Mouse (Mus musculus) liver, embryonic 15.5 days (tissue): ENCODE data around the gene Cd3d. TPM values are rescaled to one million over a fixed set of nuclear protein-coding genes. Genes with fewer than 3 reads are reported as not detected.

Experiments
- ATAC-seq: fragments of 200-750 bp; cut with Nextera tagmentation; 2 replicates; pipeline ENCODE4 v1.8.0; 2017; ENCODE audit warnings: moderate number of reproducible peaks, mild to moderate bottlenecking, moderate library complexity; ENCODE audit not compliant: insufficient read depth
- H3K27ac ChIP-seq: fragments of 300-500 bp; sonication (generic); replicated peaks from 2 replicates; pipeline ENCODE4 v1.5.1; 2015; ENCODE audit warnings: mild to moderate bottlenecking, inconsistent platforms
- H3K27me3 ChIP-seq: fragments of 300-500 bp; sonication (generic); 2 replicates; pipeline ENCODE4 v1.6.1; 2015; ENCODE audit warnings: mild to moderate bottlenecking, inconsistent platforms
- H3K36me3 ChIP-seq: fragments of 300-500 bp; sonication (generic); replicated peaks from 2 replicates; pipeline ENCODE4 v1.6.1; 2015; ENCODE audit warnings: moderate library complexity, mild to moderate bottlenecking, inconsistent platforms
- H3K4me1 ChIP-seq: fragments of 300-500 bp; sonication (generic); replicated peaks from 2 replicates; pipeline ENCODE4 v1.6.1; 2015; ENCODE audit warnings: inconsistent platforms
- H3K4me2 ChIP-seq: fragments of 300-500 bp; sonication (generic); 2 replicates; pipeline ENCODE4 v1.6.1; 2015; ENCODE audit warnings: moderate library complexity, mild to moderate bottlenecking, inconsistent platforms
- H3K4me3 ChIP-seq: fragments of 300-500 bp; sonication (generic); replicated peaks from 2 replicates; pipeline ENCODE4 v1.5.1; 2015; ENCODE audit warnings: mild to moderate bottlenecking, inconsistent platforms
- H3K9ac ChIP-seq: fragments of 300-500 bp; sonication (generic); 2 replicates; pipeline ENCODE4 v1.6.1; 2015; ENCODE audit warnings: moderate library complexity, mild to moderate bottlenecking, inconsistent platforms
- H3K9me3 ChIP-seq: fragments of 300-500 bp; sonication (generic); replicated peaks from 2 replicates; pipeline ENCODE4 v1.6.1; 2016; ENCODE audit warnings: inconsistent platforms
- WGBS: fragments of 180-500 bp; shearing (Covaris S2); methylation state at CpG from one replicate; pipeline ENCODE4 v1.1.7; 2015; ENCODE audit warnings: mixed read lengths; ENCODE audit not compliant: insufficient replicate concordance; 5-methylcytosine and 5-hydroxymethylcytosine counted together
- polyA plus RNA-seq: library from polyadenylated mRNA; unstranded; fragments of >200 nt; fragmentation: Nextera tagmentation; extraction: Ambion mirVana; gene quantifications from 2 replicates; pipeline ENCODE4 v1.2.1, GENCODE M21; 2015

Cd3d gene
- polyA plus RNA-seq, 1 experiment from 2014 or later = 0.10 TPM

GRCm38 (mm10) chr9:44977813-44978212 is 3.8 kb upstream of the Cd3d start:
- WGBS = 45% methylated on average over 6 of the region's 6 CpGs
- H3K9ac ChIP-seq = no peak overlapping the region
- peaks cover 47% of the 10 kb centered on the region for H3K27me3 ChIP-seq
- H3K4me2 ChIP-seq = no peak overlapping the region
- no peak overlapping the region for H3K27ac ChIP-seq
- H3K9me3 ChIP-seq = no peaks in the 10 kb centered on the region
- no peak for ATAC-seq
- H3K4me3 ChIP-seq = no peak overlapping the region
- peaks cover 8% of the 10 kb centered on the region for H3K4me1 ChIP-seq
- no peaks in the 10 kb centered on the region for H3K36me3 ChIP-seq

GRCm38 (mm10) chr9:44979806-44980205 is 1.8 kb upstream of the Cd3d start:
- no peak for ATAC-seq

GRCm38 (mm10) chr9:44980242-44980641 is 1.3 kb upstream of the Cd3d start, which contains the start of gene Cd3g:
Gene Cd3g (minus strand): TSS chr9:44980431.
- no peak; the same call in 1 of the 2 replicates for ATAC-seq

More at GRCm38 (mm10) chr9:44979806-44980205, 1.8 kb upstream of the Cd3d start:
- H3K4me2 ChIP-seq = no peak overlapping the region
- H3K27ac ChIP-seq = no peak overlapping the region
- H3K9ac ChIP-seq = no peak overlapping the region
- no peaks in the 10 kb centered on the region for H3K9me3 ChIP-seq
- peaks cover 28% of the 10 kb centered on the region for H3K27me3 ChIP-seq
- peaks cover 8% of the 10 kb centered on the region for H3K4me1 ChIP-seq
- no peak overlapping the region for H3K4me3 ChIP-seq
- H3K36me3 ChIP-seq = no peaks in the 10 kb centered on the region
- WGBS = 56% methylated on average over 7 of the region's 7 CpGs

GRCm38 (mm10) chr9:44981104-44981503 is 482 bp upstream of the Cd3d start:
- no peak overlapping the region for H3K4me2 ChIP-seq
- peaks cover 8% of the 10 kb centered on the region for H3K4me1 ChIP-seq
- H3K9ac ChIP-seq = no peak overlapping the region
- 66% methylated on average over 2 of the region's 2 CpGs for WGBS
- H3K27ac ChIP-seq = no peak overlapping the region
- ATAC-seq = no peak
- no peaks in the 10 kb centered on the region for H3K36me3 ChIP-seq
- H3K9me3 ChIP-seq = no peaks in the 10 kb centered on the region
- H3K4me3 ChIP-seq = no peak overlapping the region
- peaks cover 20% of the 10 kb centered on the region; the same call in 1 of the 2 replicates for H3K27me3 ChIP-seq

More at GRCm38 (mm10) chr9:44980242-44980641, 1.3 kb upstream of the Cd3d start, which contains the start of gene Cd3g:
- peaks cover 8% of the 10 kb centered on the region for H3K4me1 ChIP-seq
- H3K9ac ChIP-seq = no peak within 1 kb of the TSS
- H3K27ac ChIP-seq = no peak within 1 kb of the TSS
- no peak within 1 kb of the TSS for H3K4me3 ChIP-seq
- no peaks in the 10 kb centered on the region for H3K9me3 ChIP-seq
- no peak within 1 kb of the TSS for H3K4me2 ChIP-seq
- peaks cover 26% of the 10 kb centered on the region for H3K27me3 ChIP-seq
- WGBS = 48% methylated on average over 3 of the region's 3 CpGs
- H3K36me3 ChIP-seq = no peaks in the 10 kb centered on the region

- no peak overlapping the region for H3K4me3 ChIP-seq
- no peak overlapping the region for H3K27ac ChIP-seq
- ATAC-seq = no peak
- 0 out of 2 replicates have a peak, but pooled peaks cover 14% of the 10 kb centered on the region for H3K27me3 ChIP-seq
- H3K4me1 ChIP-seq = peaks cover 8% of the 10 kb centered on the region
- H3K4me2 ChIP-seq = no peak overlapping the region
- H3K9me3 ChIP-seq = no peaks in the 10 kb centered on the region
- no peaks in the 10 kb centered on the region for H3K36me3 ChIP-seq
- H3K9ac ChIP-seq = no peak overlapping the region
- 71% methylated on average over 8 of the region's 8 CpGs for WGBS
Measured at GRCm38 (mm10) chr9:44982081-44982480, 495 bp downstream of the Cd3d start.

- Histone ChIP-seq H3K4me2 (no peak overlapping the region), H3K4me1 (peaks cover 8% of the 10 kb centered on the region), H3K36me3 (no peaks in the 10 kb centered on the region), H3K27ac (no peak overlapping the region), H3K9me3 (no peaks in the 10 kb centered on the region), H3K9ac (no peak overlapping the region), H3K27me3 (0 out of 2 replicates have a peak, but pooled peaks cover 10% of the 10 kb centered on the region), H3K4me3 (no peak overlapping the region)
- WGBS = 61% methylated on average over 3 of the region's 3 CpGs
- ATAC-seq = no peak
Measured at GRCm38 (mm10) chr9:44982531-44982930, 945 bp downstream of the Cd3d start.

- WGBS = 50% methylated on average over 2 of the region's 2 CpGs
- no peak for ATAC-seq
- no peak overlapping the region for H3K4me2 ChIP-seq
Measured at GRCm38 (mm10) chr9:44983001-44983400, 1.4 kb downstream of the Cd3d start.

GRCm38 (mm10) chr9:44985721-44986161 is 4.2 kb downstream of the Cd3d start:
- Histone ChIP-seq H3K27ac (no peak overlapping the region), H3K9ac (no peak overlapping the region), H3K4me2 (peak overlapping the region; percentile 52), H3K4me3 (peak overlapping the region; percentile 31; the same call in 1 of the 2 replicates), H3K9me3 (no peaks in the 10 kb centered on the region), H3K36me3 (no peaks in the 10 kb centered on the region), H3K4me1 (no peaks in the 10 kb centered on the region; the same call in 1 of the 2 replicates), H3K27me3 (0 out of 2 replicates have a peak, but pooled peaks cover 5% of the 10 kb centered on the region)
- no peak for ATAC-seq
- 52% methylated on average over 3 of the region's 3 CpGs for WGBS

More at GRCm38 (mm10) chr9:44983001-44983400, 1.4 kb downstream of the Cd3d start:
- Histone ChIP-seq H3K9ac (no peak overlapping the region), H3K9me3 (no peaks in the 10 kb centered on the region), H3K27ac (no peak overlapping the region), H3K27me3 (0 out of 2 replicates have a peak, but pooled peaks cover 5% of the 10 kb centered on the region), H3K4me1 (peaks cover 8% of the 10 kb centered on the region), H3K4me3 (no peak overlapping the region), H3K36me3 (no peaks in the 10 kb centered on the region)

GRCm38 (mm10) chr9:44986242-44986781 is 4.7 kb downstream of the Cd3d start:
- peak overlapping the region; percentile 52 for H3K4me2 ChIP-seq
- H3K27ac ChIP-seq = peak overlapping the region; percentile 48; the same call in 1 of the 2 replicates
- no peaks in the 10 kb centered on the region for H3K9me3 ChIP-seq
- H3K27me3 ChIP-seq = 0 out of 2 replicates have a peak, but pooled peaks cover 5% of the 10 kb centered on the region
- no peaks in the 10 kb centered on the region for H3K36me3 ChIP-seq
- no peaks in the 10 kb centered on the region; the same call in 1 of the 2 replicates for H3K4me1 ChIP-seq
- WGBS = 6% methylated on average over 14 of the region's 14 CpGs
- peak overlapping the region; percentile 31 for H3K4me3 ChIP-seq
- ATAC-seq = peak; percentile 47
- H3K9ac ChIP-seq = no peak overlapping the region

GRCm38 (mm10) chr9:44986976-44987375 is 5.4 kb downstream of the Cd3d start:
- Histone ChIP-seq H3K4me1 (no peaks in the 10 kb centered on the region; the same call in 1 of the 2 replicates), H3K27ac (0 out of 2 replicates have a peak overlapping the region, but pooled peaks have one; percentile 24), H3K9me3 (no peaks in the 10 kb centered on the region), H3K4me2 (peak overlapping the region; percentile 8; the same call in 1 of the 2 replicates), H3K9ac (no peak overlapping the region), H3K4me3 (no peak overlapping the region), H3K27me3 (0 out of 2 replicates have a peak, but pooled peaks cover under 1% of the 10 kb centered on the region), H3K36me3 (no peaks in the 10 kb centered on the region)
- WGBS = 37% methylated on average over 5 of the region's 5 CpGs
- no peak for ATAC-seq

- Histone ChIP-seq H3K36me3 (no peaks in the 10 kb centered on the region), H3K9ac (no peak overlapping the region), H3K9me3 (no peaks in the 10 kb centered on the region), H3K27me3 (no peaks in the 10 kb centered on the region), H3K27ac (no peak overlapping the region), H3K4me2 (no peak overlapping the region), H3K4me1 (no peaks in the 10 kb centered on the region), H3K4me3 (no peak overlapping the region)
- ATAC-seq = no peak
- WGBS = 68% methylated on average over 2 of the region's 2 CpGs
Measured at GRCm38 (mm10) chr9:44991821-44992220, 10.2 kb downstream of the Cd3d start.
